Mouse (Mus musculus): ENCODE data around the gene Mgmt.

The Mgmt gene

GRCm38 (mm10) chr7:136908616-136909144 is 14.3 kb downstream of the Mgmt start:
- in situ Hi-C loops (cut with MboI, MseI): loop anchor here in 1 of 2 experiments (10.0 kb wide), 1 partner anchor 1936 kb away; the partner anchor contains the start of genes Mapk1ip1 and Ppp2r2d

GRCm38 (mm10) chr7:136912901-136913300 is 18.5 kb downstream of the Mgmt start:
- in situ Hi-C loops (cut with MboI, MseI): no loop called here

- in situ Hi-C loops (cut with MboI, MseI): no loop called here
Measured at GRCm38 (mm10) chr7:136916021-136916420, 21.6 kb downstream of the Mgmt start.

- in situ Hi-C loops (cut with MboI, MseI): no loop called here
Measured at GRCm38 (mm10) chr7:136920976-136921755, 26.8 kb downstream of the Mgmt start.

- in situ Hi-C loops (cut with MboI, MseI): no loop called here
Measured at GRCm38 (mm10) chr7:136922230-136922629, 27.8 kb downstream of the Mgmt start.

GRCm38 (mm10) chr7:136924610-136925260 is 30.3 kb downstream of the Mgmt start:
- in situ Hi-C loops (cut with MboI, MseI): no loop called here

- in situ Hi-C loops (cut with MboI, MseI): no loop called here
Measured at GRCm38 (mm10) chr7:136926178-136926577, 31.8 kb downstream of the Mgmt start.

- in situ Hi-C loops (cut with MboI, MseI): no loop called here
Measured at GRCm38 (mm10) chr7:136930451-136930850, 36.0 kb downstream of the Mgmt start.

- in situ Hi-C loops (cut with MboI, MseI): no loop called here
Measured at GRCm38 (mm10) chr7:136933367-136933766, 39.0 kb downstream of the Mgmt start.

- in situ Hi-C loops (cut with MboI, MseI): no loop called here
Measured at GRCm38 (mm10) chr7:136934336-136934735, 39.9 kb downstream of the Mgmt start.

- in situ Hi-C loops (cut with MboI, MseI): no loop called here
Measured at GRCm38 (mm10) chr7:136934784-136935183, 40.4 kb downstream of the Mgmt start.

GRCm38 (mm10) chr7:136938371-136938770 is 44.0 kb downstream of the Mgmt start:
- in situ Hi-C loops (cut with MboI, MseI): no loop called here

GRCm38 (mm10) chr7:136942414-136942813 is 48.0 kb downstream of the Mgmt start:
- in situ Hi-C loops (cut with MboI, MseI): no loop called here

- in situ Hi-C loops (cut with MboI, MseI): no loop called here
Measured at GRCm38 (mm10) chr7:136943886-136944285, 49.5 kb downstream of the Mgmt start.

GRCm38 (mm10) chr7:136945697-136946096 is 51.3 kb downstream of the Mgmt start:
- in situ Hi-C loops (cut with MboI, MseI): no loop called here

- in situ Hi-C loops (cut with MboI, MseI): no loop called here
Measured at GRCm38 (mm10) chr7:136946131-136946530, 51.7 kb downstream of the Mgmt start.

- in situ Hi-C loops (cut with MboI, MseI): no loop called here
Measured at GRCm38 (mm10) chr7:136948275-136948810, 53.9 kb downstream of the Mgmt start.

GRCm38 (mm10) chr7:136952608-136953007 is 58.2 kb downstream of the Mgmt start:
- in situ Hi-C loops (cut with MboI, MseI): no loop called here

- in situ Hi-C loops (cut with MboI, MseI): no loop called here
Measured at GRCm38 (mm10) chr7:136953251-136953650, 58.8 kb downstream of the Mgmt start.

- in situ Hi-C loops (cut with MboI, MseI): no loop called here
Measured at GRCm38 (mm10) chr7:136972361-136972760, 77.9 kb downstream of the Mgmt start.

- in situ Hi-C loops (cut with MboI, MseI): no loop called here
Measured at GRCm38 (mm10) chr7:136975001-136975400, 80.6 kb downstream of the Mgmt start.

- in situ Hi-C loops (cut with MboI, MseI): no loop called here
Measured at GRCm38 (mm10) chr7:136997456-136997855, 103.0 kb downstream of the Mgmt start.
